Mouse (Mus musculus) neural tube, embryonic 12.5 days (tissue): Measurements from ENCODE around the gene Daam1. TPM values are rescaled to one million over a fixed set of nuclear protein-coding genes. Genes with fewer than 3 reads are reported as not detected.
"Not testable (repeated sequence)": the region's sequence is repeated elsewhere in the genome, so short reads cannot be mapped to it uniquely, and the experiment has no call there.

Source experiments
- ATAC-seq: fragments of 200-750 bp; cut with Nextera tagmentation; 2 replicates; pipeline ENCODE4 v1.8.0; 2017; ENCODE audit warnings: low read depth, mild to moderate bottlenecking, moderate TSS enrichment, moderate library complexity; ENCODE audit not compliant: low FRiP score
- H3K27ac ChIP-seq: fragments of 300-500 bp; sonication (generic); 2 replicates; pipeline ENCODE4 v1.5.1; 2016
- H3K27me3 ChIP-seq: fragments of 300-500 bp; sonication (generic); replicated peaks from 2 replicates; pipeline ENCODE4 v1.6.1; 2016; ENCODE audit warnings: mild to moderate bottlenecking
- H3K36me3 ChIP-seq: fragments of 300-500 bp; sonication (generic); 2 replicates; pipeline ENCODE4 v1.6.1; 2016; ENCODE audit warnings: mild to moderate bottlenecking
- H3K4me1 ChIP-seq: fragments of 300-500 bp; sonication (generic); 2 replicates; pipeline ENCODE4 v1.6.1; 2016
- H3K4me2 ChIP-seq: fragments of 300-500 bp; sonication (generic); replicated peaks from 2 replicates; pipeline ENCODE4 v1.6.1; 2016; ENCODE audit warnings: mild to moderate bottlenecking
- H3K4me3 ChIP-seq: fragments of 300-500 bp; sonication (generic); 2 replicates; pipeline ENCODE4 v1.5.1; 2016
- H3K9ac ChIP-seq: fragments of 300-500 bp; sonication (generic); 2 replicates; pipeline ENCODE4 v1.6.1; 2016; ENCODE audit warnings: mild to moderate bottlenecking
- H3K9me3 ChIP-seq: fragments of 300-500 bp; sonication (generic); 2 replicates; pipeline ENCODE4 v1.6.1; 2016; ENCODE audit warnings: mild to moderate bottlenecking
- WGBS: fragments of 180-500 bp; shearing (Covaris S2); methylation state at CpG from one replicate; pipeline ENCODE4 v1.1.7; 2016; 5-methylcytosine and 5-hydroxymethylcytosine counted together
- polyA plus RNA-seq: library from polyadenylated mRNA; unstranded; fragments of >200 nt; fragmentation: Nextera tagmentation; extraction: Ambion mirVana; gene quantifications from 2 replicates; pipeline ENCODE4 v1.2.1, GENCODE M21; 2016

The Daam1 gene
- polyA plus RNA-seq, 1 experiment from 2014 or later: 16.1 TPM

DNA sequence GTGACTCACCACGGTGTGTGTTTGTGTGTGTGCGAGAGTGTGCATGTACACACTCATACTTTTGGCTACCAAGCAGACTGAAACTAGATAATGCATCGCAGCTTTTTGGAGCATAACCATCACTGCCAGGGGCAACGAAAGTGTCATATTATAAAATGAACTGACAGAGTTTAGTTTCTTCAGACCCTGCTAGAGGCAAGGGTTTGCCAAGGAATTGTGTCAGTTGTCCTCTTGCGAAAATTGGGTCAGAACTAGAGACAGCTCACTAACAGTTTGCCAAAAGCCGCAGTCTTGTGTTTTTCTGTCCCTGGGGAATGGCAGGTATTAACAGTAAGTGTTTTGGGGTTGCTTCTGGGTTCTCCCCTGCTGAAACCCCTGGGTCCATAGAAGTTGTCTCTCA lies 5.9 kb downstream of the Daam1 start:
- Histone ChIP-seq H3K36me3 (no peaks in the 10 kb centered on the region), H3K4me3 (no peak overlapping the region), H3K9me3 (no peaks in the 10 kb centered on the region), H3K27ac (no peak overlapping the region), H3K4me2 (no peak overlapping the region), H3K27me3 (no peaks in the 10 kb centered on the region), H3K4me1 (peaks cover 47% of the 10 kb centered on the region), H3K9ac (no peak overlapping the region)
- WGBS: 93% methylated on average over 6 of the region's 6 CpGs
- ATAC-seq: no peak

- H3K27me3 ChIP-seq: no peaks in the 10 kb centered on the region
- H3K36me3 ChIP-seq: no peaks in the 10 kb centered on the region
- peaks cover 52% of the 10 kb centered on the region for H3K4me1 ChIP-seq
- H3K27ac ChIP-seq: no peak overlapping the region
- ATAC-seq: no peak
- 81% methylated on average over 5 of the region's 5 CpGs for WGBS
- no peak overlapping the region for H3K9ac ChIP-seq
- H3K4me2 ChIP-seq: no peak overlapping the region
- no peaks in the 10 kb centered on the region for H3K9me3 ChIP-seq
- no peak overlapping the region for H3K4me3 ChIP-seq
Observed at GRCm38 (mm10) chr12:71837576-71837975, 6.7 kb downstream of the Daam1 start.

DNA sequence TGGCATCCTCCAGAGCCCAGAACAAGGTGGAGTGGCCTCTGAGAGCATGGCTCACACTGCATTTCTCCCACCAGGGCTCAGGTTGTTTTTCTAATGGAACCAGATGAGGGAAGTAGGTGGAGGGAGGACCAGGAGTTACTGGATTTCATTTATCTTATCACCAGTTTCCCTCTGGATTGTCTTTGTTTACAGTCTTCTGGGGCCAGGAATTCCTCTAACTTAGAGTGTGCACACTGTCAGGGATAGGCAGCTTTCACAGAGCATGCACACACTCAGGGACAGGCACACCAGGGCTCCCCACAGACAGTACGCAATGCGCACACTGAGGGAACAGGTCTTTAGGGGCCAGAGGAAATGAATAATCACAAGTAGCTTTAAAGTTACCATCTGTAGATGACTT lies 7.4 kb downstream of the Daam1 start:
- Histone ChIP-seq H3K4me1 (peaks cover 47% of the 10 kb centered on the region), H3K4me2 (no peak overlapping the region), H3K36me3 (no peaks in the 10 kb centered on the region), H3K9ac (no peak overlapping the region), H3K27ac (no peak overlapping the region), H3K4me3 (no peak overlapping the region), H3K27me3 (no peaks in the 10 kb centered on the region), H3K9me3 (no peaks in the 10 kb centered on the region)
- WGBS: 78% methylated on average over 2 of the region's 2 CpGs
- no peak for ATAC-seq

DNA sequence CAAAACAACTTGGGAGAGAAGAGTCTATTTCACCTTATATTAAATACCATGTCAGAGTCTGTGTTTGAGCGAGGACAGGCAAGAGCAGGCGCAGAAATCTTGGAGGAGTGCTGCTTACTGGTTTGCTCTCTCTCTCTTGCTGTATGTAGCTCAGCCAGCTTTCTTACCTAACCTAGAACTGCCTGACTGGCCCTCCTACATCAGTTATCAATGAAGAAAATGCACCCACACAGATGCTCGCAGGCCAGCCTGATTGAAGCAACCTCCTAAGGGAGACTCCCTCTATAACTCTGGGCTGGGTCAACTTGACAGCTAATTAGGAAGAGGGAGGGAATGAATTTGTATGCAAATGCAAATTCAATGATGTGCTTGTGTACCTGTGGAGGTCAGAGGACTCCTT lies 8.8 kb downstream of the Daam1 start:
- peaks cover 43% of the 10 kb centered on the region for H3K4me1 ChIP-seq

DNA sequence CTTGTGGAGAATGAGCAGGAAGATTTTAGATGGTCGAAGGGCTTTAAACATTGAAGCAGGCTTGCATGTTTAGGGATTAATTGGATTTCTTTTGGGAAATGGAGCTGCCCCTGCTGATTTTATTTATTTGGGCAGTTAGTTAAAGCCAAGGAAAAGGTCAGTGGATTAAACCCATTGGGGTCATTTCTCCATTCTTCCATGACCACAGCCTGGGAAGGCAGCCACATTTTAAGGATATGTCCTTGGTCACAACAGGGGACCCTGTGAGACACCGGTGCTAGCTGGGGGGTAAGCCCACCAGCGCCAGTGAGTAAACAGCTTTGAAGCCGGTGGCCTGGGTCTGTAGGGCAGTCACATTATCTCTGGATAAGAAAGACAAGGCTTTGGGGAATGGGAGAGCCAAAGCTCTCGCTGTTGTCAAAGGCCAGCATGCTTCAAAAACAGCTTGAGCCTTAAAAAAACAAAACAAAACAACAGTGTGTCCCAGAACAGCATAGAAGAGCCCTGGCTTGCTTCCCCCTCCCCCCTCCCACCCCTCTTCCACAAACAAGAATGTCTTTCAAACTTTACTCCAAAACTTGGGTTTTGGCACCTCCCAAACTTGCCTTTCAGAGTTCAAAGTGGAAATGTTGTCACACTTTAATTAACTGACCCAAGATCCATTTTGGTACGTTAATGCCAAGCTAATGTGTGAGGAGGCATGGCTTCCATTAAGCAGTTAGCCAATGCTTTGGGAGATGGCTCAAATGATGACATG lies 9.7 kb downstream of the Daam1 start:
- no peak overlapping the region for H3K4me3 ChIP-seq
- peaks cover 43% of the 10 kb centered on the region for H3K4me1 ChIP-seq
- H3K27me3 ChIP-seq: no peaks in the 10 kb centered on the region
- H3K9ac ChIP-seq: no peak overlapping the region
- H3K4me2 ChIP-seq: no peak overlapping the region
- WGBS: 45% methylated on average over 6 of the region's 6 CpGs
- ATAC-seq: no peak
- no peak overlapping the region for H3K27ac ChIP-seq
- H3K9me3 ChIP-seq: no peaks in the 10 kb centered on the region
- no peaks in the 10 kb centered on the region for H3K36me3 ChIP-seq

More for the DNA sequence above, 8.8 kb downstream of the Daam1 start:
- Histone ChIP-seq H3K4me3 (no peak overlapping the region), H3K36me3 (no peaks in the 10 kb centered on the region), H3K4me2 (no peak overlapping the region), H3K27me3 (no peaks in the 10 kb centered on the region), H3K27ac (no peak overlapping the region), H3K9ac (no peak overlapping the region), H3K9me3 (no peaks in the 10 kb centered on the region)
- no peak for ATAC-seq
- WGBS: 75% methylated on average over 3 of the region's 3 CpGs

GRCm38 (mm10) chr12:71842006-71842405 lies 11.1 kb downstream of the Daam1 start:
- H3K9me3 ChIP-seq: no peaks in the 10 kb centered on the region
- H3K9ac ChIP-seq: no peak overlapping the region
- no peak overlapping the region for H3K27ac ChIP-seq
- 48% methylated on average over 3 of the region's 3 CpGs for WGBS
- H3K4me1 ChIP-seq: peaks cover 40% of the 10 kb centered on the region
- H3K36me3 ChIP-seq: no peaks in the 10 kb centered on the region
- no peak overlapping the region for H3K4me3 ChIP-seq
- H3K27me3 ChIP-seq: no peaks in the 10 kb centered on the region
- H3K4me2 ChIP-seq: no peak overlapping the region
- ATAC-seq: no peak

- 86% methylated on average over 2 of the region's 2 CpGs for WGBS
- H3K27ac ChIP-seq: no peak overlapping the region
- H3K36me3 ChIP-seq: no peaks in the 10 kb centered on the region
- no peaks in the 10 kb centered on the region for H3K9me3 ChIP-seq
- no peak for ATAC-seq
- no peaks in the 10 kb centered on the region for H3K27me3 ChIP-seq
- no peak overlapping the region for H3K9ac ChIP-seq
- H3K4me2 ChIP-seq: no peak overlapping the region
- peaks cover 34% of the 10 kb centered on the region for H3K4me1 ChIP-seq
- no peak overlapping the region for H3K4me3 ChIP-seq
Observed at GRCm38 (mm10) chr12:71842588-71842987, 11.7 kb downstream of the Daam1 start.

GRCm38 (mm10) chr12:71845486-71845885 lies 14.6 kb downstream of the Daam1 start:
- Histone ChIP-seq H3K4me1 (peaks cover 13% of the 10 kb centered on the region), H3K9ac (no peak overlapping the region), H3K27me3 (no peaks in the 10 kb centered on the region), H3K36me3 (no peaks in the 10 kb centered on the region), H3K4me2 (no peak overlapping the region), H3K4me3 (no peak overlapping the region), H3K27ac (no peak overlapping the region), H3K9me3 (no peaks in the 10 kb centered on the region)
- no peak for ATAC-seq
- 88% methylated on average over 5 of the region's 5 CpGs for WGBS

GRCm38 (mm10) chr12:71846416-71846815 lies 15.5 kb downstream of the Daam1 start:
- WGBS: 97% methylated on average over 4 of the region's 4 CpGs
- H3K4me2 ChIP-seq, H3K4me1 ChIP-seq, H3K9me3 ChIP-seq, H3K36me3 ChIP-seq, ATAC-seq, H3K9ac ChIP-seq, H3K4me3 ChIP-seq, H3K27ac ChIP-seq, H3K27me3 ChIP-seq: not testable (repeated sequence)

DNA sequence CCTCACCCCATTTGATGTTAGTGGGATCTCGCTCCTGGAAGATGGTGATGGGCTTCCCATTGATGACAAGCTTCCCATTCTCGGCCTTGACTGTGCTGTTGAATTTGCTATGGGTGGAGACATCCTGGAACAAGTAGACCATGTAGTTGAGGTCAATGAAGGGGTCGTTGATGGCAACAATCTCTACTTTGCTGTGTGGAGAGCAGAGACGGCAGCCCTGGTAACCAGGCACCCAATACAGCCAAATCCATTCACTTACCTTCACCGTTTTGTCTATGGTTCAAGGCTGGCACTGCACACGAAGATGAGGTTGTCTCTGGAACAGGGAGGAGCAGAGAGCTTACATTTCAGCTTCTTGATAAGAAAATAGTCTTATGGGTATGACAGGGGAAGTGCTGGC lies 16.1 kb downstream of the Daam1 start:
- not testable (repeated sequence) for ATAC-seq, H3K9ac ChIP-seq, H3K4me2 ChIP-seq, H3K4me3 ChIP-seq, H3K27ac ChIP-seq, H3K27me3 ChIP-seq, H3K4me1 ChIP-seq, H3K9me3 ChIP-seq, H3K36me3 ChIP-seq
- 92% methylated on average over 6 of the region's 6 CpGs for WGBS

DNA sequence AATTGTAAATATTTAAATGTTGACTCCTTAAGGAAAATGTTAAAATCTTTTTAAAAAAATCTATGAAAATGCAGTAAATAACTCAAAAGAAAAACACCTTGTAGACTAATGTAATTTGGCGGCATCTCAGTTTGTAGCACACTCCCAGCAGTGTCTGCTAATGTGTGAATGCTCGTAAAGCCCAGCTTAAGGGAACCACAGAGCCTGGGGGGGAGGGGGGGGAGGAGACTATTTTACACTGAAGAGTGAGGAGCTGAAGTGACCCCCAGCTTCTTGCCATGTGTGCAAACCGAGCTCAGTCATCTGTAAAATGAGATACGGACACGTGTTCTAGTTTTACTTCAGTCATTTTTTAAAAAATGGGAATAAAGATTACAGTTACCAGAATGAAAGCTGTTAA lies 16.7 kb downstream of the Daam1 start:
- no peak for ATAC-seq
- no peaks in the 10 kb centered on the region for H3K4me1 ChIP-seq
- whole genome bisulfite sequencing: 51% methylated on average over 5 of the region's 5 CpGs
- no peaks in the 10 kb centered on the region for H3K27me3 ChIP-seq
- H3K4me3 ChIP-seq: no peak overlapping the region
- H3K4me2 ChIP-seq: no peak overlapping the region
- no peak overlapping the region for H3K9ac ChIP-seq
- H3K36me3 ChIP-seq: no peaks in the 10 kb centered on the region
- no peak overlapping the region for H3K27ac ChIP-seq
- no peaks in the 10 kb centered on the region for H3K9me3 ChIP-seq

DNA sequence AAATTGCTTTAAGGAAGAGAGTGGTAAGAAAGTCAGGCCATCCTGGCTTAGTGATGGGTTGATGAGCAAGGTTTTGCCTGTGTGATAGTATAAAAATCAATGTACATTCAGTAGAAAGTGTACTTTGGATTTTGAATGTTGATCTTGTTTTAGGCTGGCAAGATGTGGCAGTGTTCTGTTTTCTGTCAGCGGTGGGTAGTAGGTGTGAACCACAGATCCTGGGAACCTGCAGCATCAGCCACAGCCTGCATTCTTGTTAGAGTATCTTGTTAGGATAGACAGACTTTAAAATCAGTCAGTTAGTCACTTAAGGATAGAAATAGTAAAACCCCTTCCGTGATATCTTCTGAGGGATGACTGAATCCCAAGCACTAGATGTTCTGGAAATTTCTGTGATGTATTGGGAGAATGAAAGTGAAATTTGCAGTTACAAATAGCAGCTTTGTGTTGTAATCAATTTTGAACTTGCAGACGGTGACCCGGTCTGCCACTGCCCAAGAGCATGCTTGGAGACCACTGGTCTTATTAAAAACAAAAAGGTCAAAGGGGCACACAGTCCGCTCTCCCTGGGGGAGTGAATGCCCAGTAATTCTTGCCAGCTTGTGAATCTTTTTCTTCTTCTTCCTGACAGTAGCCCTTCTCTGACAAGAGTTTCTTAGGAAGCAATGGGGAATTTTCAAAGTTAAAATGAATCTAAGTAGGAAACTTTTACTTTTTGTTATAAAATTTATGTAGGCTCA lies 17.3 kb downstream of the Daam1 start:
- WGBS: 63% methylated on average over 5 of the region's 5 CpGs
- no peaks in the 10 kb centered on the region for H3K9me3 ChIP-seq
- ATAC-seq: no peak
- H3K27me3 ChIP-seq: no peaks in the 10 kb centered on the region
- no peaks in the 10 kb centered on the region for H3K36me3 ChIP-seq
- H3K4me2 ChIP-seq: no peak overlapping the region
- no peaks in the 10 kb centered on the region for H3K4me1 ChIP-seq
- H3K4me3 ChIP-seq: no peak overlapping the region
- no peak overlapping the region for H3K27ac ChIP-seq
- no peak overlapping the region for H3K9ac ChIP-seq

DNA sequence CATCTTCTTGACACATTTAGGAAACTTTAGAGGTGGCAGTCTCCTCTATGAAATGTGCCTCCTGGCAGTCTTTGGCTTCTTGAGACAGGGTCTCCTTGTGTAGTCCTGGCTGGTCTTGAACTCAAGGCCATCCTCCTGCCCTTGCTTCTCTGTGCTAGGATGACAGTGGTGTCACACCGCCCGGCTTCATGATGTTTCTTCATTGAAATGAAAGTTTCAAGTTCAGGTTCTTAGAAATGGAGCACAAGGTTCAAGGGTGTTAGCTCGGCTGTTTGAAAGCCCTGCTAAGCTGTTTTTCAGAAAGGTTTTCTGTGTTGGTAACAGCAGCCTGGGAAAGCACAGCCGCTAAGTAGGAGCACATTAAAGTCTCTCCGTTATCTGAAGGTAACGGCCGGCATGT lies 18.2 kb downstream of the Daam1 start:
- no peak overlapping the region for H3K9ac ChIP-seq
- H3K27ac ChIP-seq: no peak overlapping the region
- WGBS: 93% methylated on average over 7 of the region's 7 CpGs
- no peaks in the 10 kb centered on the region for H3K36me3 ChIP-seq
- H3K4me1 ChIP-seq: 0 out of 2 replicates have a peak, but pooled peaks cover under 1% of the 10 kb centered on the region
- H3K27me3 ChIP-seq: no peaks in the 10 kb centered on the region
- no peak overlapping the region for H3K4me3 ChIP-seq
- no peaks in the 10 kb centered on the region for H3K9me3 ChIP-seq
- ATAC-seq: no peak
- no peak overlapping the region for H3K4me2 ChIP-seq
